Mouse (Mus musculus): ENCODE measurements around the gene C7.
"Not testable (repeated sequence)": the region's sequence is repeated elsewhere in the genome, so short reads cannot be mapped to it uniquely, and the experiment has no call there.

Gene C7

GRCm38 (mm10) chr15:5063635-5064034, at the start of gene C7:
Gene C7, minus strand, starts transcription at chr15:5063740.
- no peak for DNase-seq (ENCODE audit: low spot score)

DNA sequence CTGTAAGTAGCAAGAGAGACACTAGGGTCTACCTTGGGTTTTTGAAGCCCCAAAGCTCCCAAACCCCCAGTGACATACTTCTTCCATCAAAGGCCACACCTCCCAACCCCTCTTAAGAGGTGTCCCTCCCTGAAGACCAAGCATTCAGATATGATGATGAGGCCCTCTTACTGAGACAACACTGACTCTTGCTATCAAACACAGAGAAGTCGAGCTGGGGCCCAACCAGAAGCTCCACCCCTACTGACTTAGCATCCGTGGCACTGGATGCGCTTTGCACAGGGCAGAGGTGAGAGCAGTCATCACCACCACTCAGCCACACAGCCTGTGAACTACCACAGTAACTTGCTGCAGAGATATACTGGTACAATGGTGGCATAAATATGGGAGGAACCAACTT, 49.1 kb upstream of the C7 start:
- DNase-seq (ENCODE audit: low spot score) = no peak

- no peak for DNase-seq (ENCODE audit: low spot score)
These were observed 45.1 kb upstream of the C7 start for GRCm38 (mm10) chr15:5108655-5109040.

GRCm38 (mm10) chr15:5107686-5108654, 44.4 kb upstream of the C7 start, which contains the start of gene Card6:
Gene Card6, minus strand, starts transcription at chr15:5108539.
- DNase-seq (ENCODE audit: low spot score) = no peak

DNA sequence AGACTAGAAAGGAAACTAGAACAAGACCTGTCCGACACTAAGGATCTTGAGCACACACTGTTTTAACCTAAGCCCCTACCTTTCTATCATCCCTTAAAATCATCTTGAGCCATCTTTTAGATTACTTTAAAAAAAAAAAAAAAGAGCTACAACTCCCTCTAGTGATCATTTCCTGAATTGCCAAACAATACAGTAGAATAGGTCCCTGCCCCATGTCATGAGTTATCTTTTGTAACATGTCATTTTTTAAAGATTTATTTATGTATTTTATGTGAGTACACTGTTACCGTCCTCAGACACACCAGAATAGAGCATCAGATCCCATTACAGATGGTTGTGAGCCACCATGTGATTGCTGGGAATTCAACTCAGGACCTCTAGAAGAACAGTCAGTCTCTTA, 42.8 kb upstream of the C7 start:
- DNase-seq (ENCODE audit: low spot score) = no peak

GRCm38 (mm10) chr15:5105891-5106290, 42.4 kb upstream of the C7 start:
- no peak for DNase-seq (ENCODE audit: low spot score)

GRCm38 (mm10) chr15:5102312-5102711, 38.8 kb upstream of the C7 start:
- no peak for DNase-seq (ENCODE audit: low spot score)

DNA sequence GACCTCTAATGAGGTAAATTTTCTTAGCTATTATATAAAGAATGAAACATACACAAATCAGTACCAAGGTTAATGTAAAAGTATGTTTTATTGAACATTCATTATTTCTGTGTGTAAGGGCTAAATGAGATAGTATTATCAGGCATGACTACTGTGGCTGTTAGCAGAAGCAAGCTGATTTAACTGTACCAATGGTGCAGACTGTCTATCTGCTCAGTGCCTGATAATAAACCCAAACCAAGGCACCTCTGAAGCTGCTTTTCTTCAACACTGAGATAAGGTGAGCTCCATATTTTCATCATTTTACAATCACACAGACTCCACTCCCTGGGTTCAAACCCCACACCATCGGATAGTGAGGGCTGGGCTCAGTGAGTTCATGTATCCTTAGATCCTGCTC, 33.8 kb upstream of the C7 start:
- DNase-seq (ENCODE audit: low spot score) = no peak

DNA sequence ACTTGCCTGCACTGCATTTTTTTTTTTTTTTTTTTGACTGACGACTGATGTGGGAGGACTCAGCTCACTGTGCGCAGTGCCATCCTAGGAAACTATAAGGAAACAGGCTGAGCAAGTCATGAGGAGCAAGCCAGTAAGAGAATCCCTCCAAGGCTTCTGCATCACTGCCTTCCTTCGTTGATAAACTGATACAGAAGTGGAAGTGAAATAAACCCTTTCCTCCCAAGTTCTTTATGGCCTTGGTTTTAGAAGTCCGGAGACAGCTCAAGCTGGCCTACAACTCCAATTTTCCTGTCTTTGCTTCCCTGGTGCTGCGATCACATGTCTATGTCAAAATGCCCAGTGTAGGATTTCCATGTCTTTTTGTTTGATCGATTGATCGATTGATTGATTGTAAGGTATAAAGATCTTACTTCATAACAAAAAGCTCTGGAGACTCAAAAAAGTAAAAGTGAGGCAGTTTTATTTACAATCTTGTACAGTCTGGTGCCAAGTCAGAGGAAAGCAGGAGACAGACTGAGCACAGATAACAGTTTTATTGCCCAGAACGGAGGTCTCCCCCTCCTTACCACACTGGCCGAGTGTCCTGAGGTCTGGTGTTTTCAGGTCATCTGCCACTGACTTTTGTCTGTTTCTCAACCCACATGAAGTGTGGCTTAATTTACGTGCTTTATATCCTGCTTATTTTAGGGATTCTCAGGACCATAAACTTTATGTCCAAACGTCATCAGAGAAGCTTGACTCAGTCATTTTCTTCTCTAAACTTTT, 32.2 kb upstream of the C7 start:
- DNase-seq (ENCODE audit: low spot score) = no peak

DNA sequence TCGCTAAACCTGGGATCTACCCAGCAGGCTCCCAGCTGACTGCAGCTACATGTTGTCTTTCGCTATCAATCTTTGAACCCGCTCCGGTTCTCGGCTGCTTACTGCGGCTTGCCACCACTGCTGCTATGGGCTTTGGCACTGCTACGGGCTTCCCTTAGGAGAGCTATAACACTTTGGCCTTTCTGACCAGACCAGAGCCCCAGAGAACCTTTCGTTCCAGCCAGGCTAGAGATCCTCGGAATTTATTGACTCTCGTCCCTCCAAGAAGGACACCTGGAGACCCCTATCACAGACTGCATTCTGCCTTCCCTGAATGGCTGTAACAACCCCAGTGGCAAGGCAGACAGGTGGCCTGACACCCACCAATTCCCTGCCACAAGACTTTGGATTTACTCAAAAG, 26.6 kb upstream of the C7 start:
- DNase-seq (ENCODE audit: low spot score) = no peak

DNA sequence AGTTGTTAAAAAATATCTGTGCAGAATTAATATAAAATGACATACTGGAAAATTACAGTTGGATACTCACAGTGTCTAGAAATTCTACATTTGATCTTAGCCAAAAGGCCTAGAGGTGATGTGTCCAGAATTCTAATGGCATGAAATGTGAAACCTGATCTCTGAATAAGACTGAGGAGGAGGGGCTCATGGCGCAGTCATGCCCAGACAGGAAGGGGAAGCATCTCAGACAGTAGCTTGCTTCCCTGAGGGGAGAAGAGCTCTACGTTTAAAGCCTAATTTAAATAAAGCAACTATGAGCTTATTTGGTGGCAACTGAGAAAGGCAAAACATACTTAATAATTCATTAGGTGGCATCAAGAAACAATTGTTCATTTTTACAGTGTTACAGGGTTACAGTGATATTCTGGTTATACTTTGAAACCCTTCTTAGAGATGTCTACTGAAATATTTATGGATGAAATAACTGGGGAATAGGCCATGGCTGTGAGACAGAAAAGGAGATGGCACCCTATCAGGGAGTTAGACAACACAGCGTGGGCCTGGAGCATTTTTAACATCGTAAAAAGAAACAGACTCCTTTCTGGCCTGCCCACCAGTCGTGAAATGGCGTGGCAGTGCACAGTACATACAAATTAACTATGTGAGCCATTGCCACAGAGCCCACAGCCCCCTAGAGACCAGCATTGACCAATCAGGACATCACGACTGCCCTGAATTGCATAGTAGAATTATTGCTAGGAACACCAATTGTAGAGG, 25.5 kb upstream of the C7 start:
- DNase-seq (ENCODE audit: low spot score) = no peak

DNA sequence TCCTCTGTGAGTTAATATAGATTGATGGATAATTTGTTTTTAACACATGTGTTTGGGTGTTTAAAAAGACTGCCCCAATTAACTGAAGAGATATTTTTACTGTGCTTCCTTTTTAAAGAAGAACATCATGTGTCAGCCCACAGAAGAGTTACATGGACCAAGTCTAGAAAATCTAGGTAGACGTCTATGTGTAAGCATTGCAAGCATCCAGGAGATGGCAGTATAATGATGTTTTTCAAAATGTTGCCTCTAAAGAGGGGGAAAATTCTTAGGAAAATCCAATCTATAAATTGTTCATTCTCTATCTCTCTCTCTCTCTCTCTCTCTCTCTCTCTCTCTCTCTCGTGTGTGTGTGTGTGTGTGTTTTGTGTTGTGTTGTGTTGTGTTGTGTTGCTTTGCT, 22.6 kb upstream of the C7 start:
- DNase-seq (ENCODE audit: low spot score) = no peak

- DNase-seq (ENCODE audit: low spot score) = no peak
These were observed 17.7 kb upstream of the C7 start for GRCm38 (mm10) chr15:5081235-5081634.

DNA sequence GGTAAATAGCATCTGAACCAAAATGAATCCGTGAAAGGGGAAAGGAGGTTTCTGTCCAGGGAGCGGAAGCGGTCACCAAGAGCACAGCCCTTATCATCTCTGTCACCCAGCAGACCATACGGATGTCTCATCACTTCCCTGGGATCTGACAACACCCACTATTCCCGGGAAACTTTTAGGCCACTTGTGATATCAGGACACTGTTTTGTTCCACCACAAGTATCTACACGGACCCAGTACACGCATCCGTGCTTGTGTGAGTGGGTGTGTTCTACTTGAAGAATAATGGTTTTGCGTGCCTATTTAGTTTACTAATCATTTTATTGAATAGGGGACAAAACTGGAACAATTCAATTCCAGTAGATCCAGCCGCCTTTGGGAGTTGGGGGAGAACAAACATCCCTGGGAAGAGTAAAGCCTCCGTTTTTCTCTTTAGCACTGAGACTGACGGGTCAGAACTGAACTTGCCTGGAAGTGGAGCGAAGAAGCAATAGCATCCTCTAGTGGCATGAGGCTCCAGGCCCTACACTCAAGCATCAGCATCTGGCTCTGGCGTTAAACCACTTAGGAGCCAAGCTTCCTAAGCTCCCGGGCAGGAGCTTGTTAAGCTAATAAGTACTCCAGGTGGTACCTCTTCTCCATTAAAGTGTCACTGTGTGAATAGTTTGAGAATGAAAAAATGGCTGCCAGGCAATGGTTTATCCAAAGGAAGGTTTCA, 5.4 kb upstream of the C7 start:
- peak; percentile 13 for DNase-seq (ENCODE audit: low spot score)

- DNase-seq (ENCODE audit: low spot score) = no peak
These were observed 17.8 kb downstream of the C7 start for GRCm38 (mm10) chr15:5045560-5046284.

DNA sequence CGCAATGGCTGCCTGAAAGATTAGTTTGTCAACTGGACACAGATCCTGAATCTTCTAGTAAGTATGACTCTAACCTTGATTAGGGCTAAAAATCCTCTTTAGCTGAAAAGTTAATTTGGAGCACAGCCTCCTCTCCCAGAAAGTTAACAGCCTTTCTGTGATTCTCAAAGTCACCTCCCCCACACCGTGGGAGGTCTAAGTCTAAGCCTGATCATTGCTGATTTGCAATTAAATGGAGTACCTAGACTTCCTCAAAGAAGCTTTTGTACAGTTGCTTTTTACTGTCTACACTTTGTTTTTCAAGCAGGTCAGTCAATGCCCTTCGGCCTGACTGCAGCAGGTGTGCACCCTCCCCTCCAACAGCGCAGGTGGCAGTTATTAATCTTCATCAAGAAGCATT, 34.3 kb downstream of the C7 start:
- no peak for DNase-seq (ENCODE audit: low spot score)

- DNase-seq (ENCODE audit: low spot score) = not testable (repeated sequence)
These were observed 39.9 kb downstream of the C7 start for GRCm38 (mm10) chr15:5023479-5024265.

DNA sequence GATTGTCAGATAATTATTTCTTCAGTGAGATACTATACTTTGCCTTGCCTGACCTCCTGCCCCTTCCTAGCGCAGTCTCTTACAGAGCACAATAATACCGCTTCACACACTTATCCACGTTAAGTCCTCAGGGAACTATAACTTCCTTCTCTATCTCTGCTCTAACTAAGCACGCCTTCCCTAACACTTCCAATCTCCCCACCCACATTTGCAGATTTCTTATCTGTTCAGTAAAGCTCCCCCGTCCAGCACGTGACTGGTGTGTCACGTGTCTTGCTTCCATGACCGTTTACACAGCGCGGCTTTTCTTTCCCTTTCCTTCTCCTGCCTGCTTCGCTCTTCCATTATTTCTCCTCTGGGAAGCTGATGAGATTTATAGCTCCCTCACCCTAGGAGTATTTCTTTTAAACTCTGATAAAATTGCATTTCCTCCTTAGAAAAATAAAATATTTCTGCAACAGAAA, 53.9 kb downstream of the C7 start:
- DNase-seq (ENCODE audit: low spot score) = no peak

GRCm38 (mm10) chr15:5003503-5004196, 59.9 kb downstream of the C7 start:
- DNase-seq (ENCODE audit: low spot score) = no peak

All from ovary, postnatal 14 days (tissue).